Mouse (Mus musculus) C2C12 (cell line): ENCODE measurements around the gene Ankrd17.

ENCODE experiments used
- CTCF ChIP-seq: IDR thresholded peaks from one replicate; pipeline ENCODE4 v1.5.1; 2011; ENCODE audit not compliant: control insufficient read depth, insufficient read depth, insufficient read length
- MAX ChIP-seq: IDR thresholded peaks from one replicate; pipeline ENCODE4 v1.6.1; 2011; ENCODE audit warnings: mild to moderate bottlenecking, control low read depth
- MYOG ChIP-seq: IDR thresholded peaks from one replicate; pipeline ENCODE4 v1.6.1; 2011; ENCODE audit not compliant: control insufficient read depth, insufficient read length; ENCODE audit errors: extremely low read depth
- USF1 ChIP-seq: IDR thresholded peaks from one replicate; pipeline ENCODE4 v1.6.1; 2011; ENCODE audit warnings: low read depth, mild to moderate bottlenecking, control low read depth, moderate library complexity

DNA sequence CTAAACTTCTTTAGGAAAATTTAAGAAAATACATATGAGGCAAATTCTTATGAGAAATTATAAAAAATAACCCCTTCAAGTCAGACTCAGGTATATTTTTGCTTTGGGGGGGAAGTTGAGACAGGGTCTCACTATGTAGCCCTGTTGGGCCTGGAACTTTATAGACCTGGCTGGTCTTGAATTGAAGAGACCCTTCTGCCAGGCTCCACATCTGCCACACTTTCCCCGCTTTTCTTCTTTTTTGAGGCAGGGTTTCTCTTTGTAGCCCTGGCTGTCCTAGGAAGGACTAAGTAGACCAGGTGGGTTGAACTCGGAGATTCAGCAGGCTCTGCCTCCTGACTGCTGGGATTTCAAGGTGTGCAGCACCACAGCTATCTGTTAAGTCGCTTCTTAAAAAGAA is 139.7 kb downstream of the Ankrd17 start:
- TF ChIP-seq CTCF = no peak
- no peak for TF ChIP-seq MAX
- no peak for TF ChIP-seq MYOG
- no peak for TF ChIP-seq USF1
